Mouse (Mus musculus) CD4-positive helper T cell, adult 2 months (primary cell): ENCODE measurements around the gene Hoxc6.

Experiments
- DNase-seq: peaks from one replicate; pipeline ENCODE4 v3.0.0-alpha.2; 2012; ENCODE audit warnings: low read depth, missing footprints, low spot score

Hoxc6 gene

GRCm38 (mm10) chr15:103011928-103012486, 13.9 kb downstream of the Hoxc6 start:
- no peak for DNase-seq

GRCm38 (mm10) chr15:103013238-103013984, 15.4 kb downstream of the Hoxc6 start:
- peak; percentile 40 for DNase-seq

- no peak for DNase-seq
Observed at GRCm38 (mm10) chr15:103014166-103015008, 16.3 kb downstream of the Hoxc6 start.

GRCm38 (mm10) chr15:103015009-103015399, 16.9 kb downstream of the Hoxc6 start:
- DNase-seq = no peak

GRCm38 (mm10) chr15:103015406-103016166, 17.5 kb downstream of the Hoxc6 start:
- no peak for DNase-seq

GRCm38 (mm10) chr15:103018636-103019035, 20.6 kb downstream of the Hoxc6 start, which contains the start of gene Hoxc4:
Gene Hoxc4 (plus strand): TSS chr15:103018934.
- no peak for DNase-seq

- no peak for DNase-seq
Observed at GRCm38 (mm10) chr15:103020899-103021418, 22.9 kb downstream of the Hoxc6 start.

- DNase-seq = no peak
Observed at GRCm38 (mm10) chr15:103021544-103021943, 23.5 kb downstream of the Hoxc6 start.

- DNase-seq = no peak
Observed at GRCm38 (mm10) chr15:103024131-103024530, 26.1 kb downstream of the Hoxc6 start.

- no peak for DNase-seq
Observed at GRCm38 (mm10) chr15:103027266-103028235, 29.5 kb downstream of the Hoxc6 start.

- no peak for DNase-seq
Observed at GRCm38 (mm10) chr15:103028916-103029512, 31.0 kb downstream of the Hoxc6 start.

- no peak for DNase-seq
Observed at GRCm38 (mm10) chr15:103030142-103030541, 32.1 kb downstream of the Hoxc6 start.

GRCm38 (mm10) chr15:103032167-103032566, 34.1 kb downstream of the Hoxc6 start:
- DNase-seq = no peak

GRCm38 (mm10) chr15:103032646-103033575, 34.9 kb downstream of the Hoxc6 start:
- no peak for DNase-seq

GRCm38 (mm10) chr15:103034043-103034806, 36.2 kb downstream of the Hoxc6 start:
- no peak for DNase-seq

GRCm38 (mm10) chr15:103034807-103035547, 36.9 kb downstream of the Hoxc6 start:
- DNase-seq = no peak

- no peak for DNase-seq
Observed at GRCm38 (mm10) chr15:103035548-103035881, 37.5 kb downstream of the Hoxc6 start.
